Mouse (Mus musculus): ENCODE measurements around the gene Mef2b. TPM values are rescaled to one million over a fixed set of nuclear protein-coding genes. Genes with fewer than 3 reads are reported as not detected.
"Not testable (repeated sequence)": the region's sequence is repeated elsewhere in the genome, so short reads cannot be mapped to it uniquely, and the experiment has no call there.

The Mef2b gene
- polyA plus RNA-seq, 1 experiment from 2014 or later: 0.21 TPM

- peak within 1 kb of the TSS; percentile 63 for H3K4me3 ChIP-seq (ENCODE audit: low read depth, low read length)
- no peaks in the 10 kb centered on the region for H3K36me3 ChIP-seq (ENCODE audit: control insufficient read depth, insufficient read depth, low read length)
- no peaks in the 10 kb centered on the region for H3K9me3 ChIP-seq (replicated peaks; ENCODE audit: control insufficient read depth, low read length)
- H3K27me3 ChIP-seq (ENCODE audit: control insufficient read depth, insufficient read depth, low read length): no peaks in the 10 kb centered on the region; the same call in 1 of the 2 replicates
- peak; percentile 97 for ATAC-seq (replicated peaks; ENCODE audit: insufficient number of reproducible peaks, low FRiP score, low TSS enrichment)
- H3K4me2 ChIP-seq: peak within 1 kb of the TSS; percentile 95
- peak within 1 kb of the TSS; percentile 74 for H3K9ac ChIP-seq (ENCODE audit: low read depth, low read length)
- WGBS (ENCODE audit: insufficient replicate concordance): under 1% methylated on average over 64 of the region's 66 CpGs
- 0 out of 2 replicates have a peak, but pooled peaks cover 9% of the 10 kb centered on the region for H3K4me1 ChIP-seq (ENCODE audit: control insufficient read depth, insufficient read depth, low read length)
- H3K27ac ChIP-seq (ENCODE audit: low read depth, low read length): peak within 1 kb of the TSS; percentile 55
These were observed 72.9 kb downstream of the Mef2b start, which contains the start of gene Slc25a42 for GRCm38 (mm10) chr8:70212112-70213055. TSS of gene Slc25a42 (minus strand) at chr8:70212305.

DNA sequence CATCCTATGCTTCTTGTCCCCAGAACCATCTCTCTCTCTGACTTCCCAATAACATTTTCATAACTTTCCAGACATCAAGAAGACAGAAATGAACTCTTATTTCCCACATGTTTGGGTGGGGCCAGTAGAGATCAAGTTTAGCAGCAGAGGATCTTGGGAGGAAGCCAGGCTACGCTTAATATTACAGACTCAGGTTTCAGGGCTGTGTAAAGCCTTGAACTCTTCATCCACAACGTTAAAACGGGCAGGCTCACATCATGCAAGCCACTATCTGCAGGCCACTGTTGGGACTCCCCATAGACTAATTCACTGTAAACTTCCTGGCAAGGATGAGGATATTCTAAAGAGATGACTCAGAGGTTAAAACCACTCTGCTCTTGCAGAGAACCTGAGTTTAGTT, 74.9 kb downstream of the Mef2b start:
- no peak overlapping the region for H3K9ac ChIP-seq (ENCODE audit: low read depth, low read length)
- no peaks in the 10 kb centered on the region for H3K9me3 ChIP-seq (replicated peaks; ENCODE audit: control insufficient read depth, low read length)
- ATAC-seq (replicated peaks; ENCODE audit: insufficient number of reproducible peaks, low FRiP score, low TSS enrichment): no peak
- no peaks in the 10 kb centered on the region for H3K36me3 ChIP-seq (ENCODE audit: control insufficient read depth, insufficient read depth, low read length)
- no peak overlapping the region for H3K4me3 ChIP-seq (ENCODE audit: low read depth, low read length)
- WGBS (ENCODE audit: insufficient replicate concordance): 65% methylated on average over 3 of the region's 3 CpGs
- H3K27ac ChIP-seq (ENCODE audit: low read depth, low read length): no peak overlapping the region
- H3K27me3 ChIP-seq (ENCODE audit: control insufficient read depth, insufficient read depth, low read length): no peaks in the 10 kb centered on the region; the same call in none of the 2 replicates
- no peak overlapping the region for H3K4me2 ChIP-seq
- 0 out of 2 replicates have a peak, but pooled peaks cover 9% of the 10 kb centered on the region for H3K4me1 ChIP-seq (ENCODE audit: control insufficient read depth, insufficient read depth, low read length)

DNA sequence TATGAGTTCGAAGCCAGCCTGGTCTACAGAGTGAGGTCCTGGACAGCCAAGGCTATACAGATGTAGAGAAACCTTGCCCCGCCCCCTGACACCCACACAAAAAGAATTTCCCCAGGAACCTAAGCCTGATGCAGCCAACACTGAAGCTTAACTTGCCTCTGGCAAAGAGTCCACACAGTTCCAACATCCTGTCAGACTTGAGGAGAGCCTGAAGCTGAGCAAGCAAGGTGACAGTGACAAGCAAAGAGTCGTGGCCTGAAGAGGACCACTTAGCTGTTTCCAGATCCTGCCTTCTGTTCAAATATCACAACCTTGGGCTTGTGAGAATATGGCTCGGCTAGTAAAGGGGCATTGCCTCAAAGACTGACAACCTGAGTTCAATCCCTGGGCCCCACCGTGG, 75.6 kb downstream of the Mef2b start:
- Histone ChIP-seq H3K9me3 (replicated peaks; ENCODE audit: control insufficient read depth, low read length) (no peaks in the 10 kb centered on the region), H3K27ac (ENCODE audit: low read depth, low read length) (no peak overlapping the region), H3K36me3 (ENCODE audit: control insufficient read depth, insufficient read depth, low read length) (no peaks in the 10 kb centered on the region), H3K27me3 (ENCODE audit: control insufficient read depth, insufficient read depth, low read length) (no peaks in the 10 kb centered on the region; the same call in none of the 2 replicates), H3K9ac (ENCODE audit: low read depth, low read length) (no peak overlapping the region), H3K4me2 (no peak overlapping the region), H3K4me1 (ENCODE audit: control insufficient read depth, insufficient read depth, low read length) (0 out of 2 replicates have a peak, but pooled peaks cover 9% of the 10 kb centered on the region), H3K4me3 (ENCODE audit: low read depth, low read length) (no peak overlapping the region)
- WGBS (ENCODE audit: insufficient replicate concordance): 63% methylated on average over 5 of the region's 5 CpGs
- no peak for ATAC-seq (replicated peaks; ENCODE audit: insufficient number of reproducible peaks, low FRiP score, low TSS enrichment)

GRCm38 (mm10) chr8:70216161-70216560, 76.7 kb downstream of the Mef2b start:
- not testable (repeated sequence) for H3K36me3 ChIP-seq (ENCODE audit: control insufficient read depth, insufficient read depth, low read length); ATAC-seq (replicated peaks; ENCODE audit: insufficient number of reproducible peaks, low FRiP score, low TSS enrichment); H3K27me3 ChIP-seq (ENCODE audit: control insufficient read depth, insufficient read depth, low read length); H3K9ac ChIP-seq (ENCODE audit: low read depth, low read length); H3K4me2 ChIP-seq; H3K27ac ChIP-seq (ENCODE audit: low read depth, low read length); H3K9me3 ChIP-seq (replicated peaks; ENCODE audit: control insufficient read depth, low read length); H3K4me3 ChIP-seq (ENCODE audit: low read depth, low read length); H3K4me1 ChIP-seq (ENCODE audit: control insufficient read depth, insufficient read depth, low read length)
- WGBS (ENCODE audit: insufficient replicate concordance): 55% methylated on average over 3 of the region's 3 CpGs

DNA sequence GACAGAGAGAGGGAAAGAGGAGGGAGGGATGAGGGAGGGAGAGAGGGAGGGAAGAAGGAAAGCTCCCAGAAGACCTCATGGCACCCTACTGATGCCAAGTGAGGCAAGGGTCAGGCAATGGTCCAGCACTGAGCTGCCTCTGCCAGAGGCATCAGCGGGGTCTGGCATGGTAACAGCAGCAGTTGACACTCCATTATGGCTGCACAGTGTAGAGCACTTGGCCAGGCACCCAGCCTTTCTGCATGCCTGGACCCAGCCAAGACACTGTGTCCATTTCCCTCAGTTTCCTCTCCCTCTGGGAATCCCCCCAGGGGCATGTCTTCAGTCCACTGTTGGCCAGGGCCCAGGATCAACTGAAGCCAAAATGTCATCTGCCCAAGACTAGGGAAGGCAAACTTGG, 77.1 kb downstream of the Mef2b start:
- no peak for ATAC-seq (replicated peaks; ENCODE audit: insufficient number of reproducible peaks, low FRiP score, low TSS enrichment)
- no peak overlapping the region for H3K27ac ChIP-seq (ENCODE audit: low read depth, low read length)
- no peak overlapping the region for H3K4me3 ChIP-seq (ENCODE audit: low read depth, low read length)
- no peaks in the 10 kb centered on the region; the same call in none of the 2 replicates for H3K27me3 ChIP-seq (ENCODE audit: control insufficient read depth, insufficient read depth, low read length)
- no peaks in the 10 kb centered on the region for H3K36me3 ChIP-seq (ENCODE audit: control insufficient read depth, insufficient read depth, low read length)
- H3K4me2 ChIP-seq: no peak overlapping the region
- H3K4me1 ChIP-seq (ENCODE audit: control insufficient read depth, insufficient read depth, low read length): 0 out of 2 replicates have a peak, but pooled peaks cover 2% of the 10 kb centered on the region
- no peak overlapping the region for H3K9ac ChIP-seq (ENCODE audit: low read depth, low read length)
- no peaks in the 10 kb centered on the region for H3K9me3 ChIP-seq (replicated peaks; ENCODE audit: control insufficient read depth, low read length)
- WGBS (ENCODE audit: insufficient replicate concordance): 69% methylated on average over 1 of the region's 1 CpGs

Small RNA genes within 50 kb of the gene (microRNA-seq; reads per million reads assigned to microRNA genes)
- gene Mir7066 (ENCODE audit: borderline number of aligned reads): not detected

Other genes starting within 250 kb of the Mef2b start
- 1.6 and 1.8 TPM in 2 replicates for gene Tssk6, start 237.5 kb upstream of the Mef2b start, polyA plus RNA-seq (2014; fragmentation: Nextera tagmentation; extraction: Ambion mirVana)
- 270 and 275 TPM in 2 replicates for gene Ndufa13, start 237.2 kb upstream of the Mef2b start, polyA plus RNA-seq (2014; fragmentation: Nextera tagmentation; extraction: Ambion mirVana)
- gene Yjefn3, start 237.0 kb upstream of the Mef2b start, polyA plus RNA-seq (2014; fragmentation: Nextera tagmentation; extraction: Ambion mirVana): 5.5 and 7.0 TPM in 2 replicates
- gene Gatad2a, start 143.3 kb upstream of the Mef2b start, polyA plus RNA-seq (2014; fragmentation: Nextera tagmentation; extraction: Ambion mirVana): 52.9 and 59.0 TPM in 2 replicates
- gene Mau2, start 97.0 kb upstream of the Mef2b start, polyA plus RNA-seq (2014; fragmentation: Nextera tagmentation; extraction: Ambion mirVana): 35.5 and 38.1 TPM in 2 replicates
- gene Sugp1, start 96.9 kb upstream of the Mef2b start, polyA plus RNA-seq (2014; fragmentation: Nextera tagmentation; extraction: Ambion mirVana): 25.1 and 26.1 TPM in 2 replicates
- 1.6 and 2.1 TPM in 2 replicates for gene Tm6sf2, start 66.8 kb upstream of the Mef2b start, polyA plus RNA-seq (2014; fragmentation: Nextera tagmentation; extraction: Ambion mirVana)
- 0.18 and 0.31 TPM in 2 replicates for gene Hapln4, start 56.3 kb upstream of the Mef2b start, polyA plus RNA-seq (2014; fragmentation: Nextera tagmentation; extraction: Ambion mirVana)
- 0.11 and 0.16 TPM in 2 replicates for gene Ncan, start 18.8 kb upstream of the Mef2b start, polyA plus RNA-seq (2014; fragmentation: Nextera tagmentation; extraction: Ambion mirVana)
- 17.0 and 23.4 TPM in 2 replicates for gene Nr2c2ap, start 8.4 kb upstream of the Mef2b start, polyA plus RNA-seq (2014; fragmentation: Nextera tagmentation; extraction: Ambion mirVana)
- 13.2 and 15.1 TPM in 2 replicates for gene Rfxank, start 557 bp upstream of the Mef2b start, polyA plus RNA-seq (2014; fragmentation: Nextera tagmentation; extraction: Ambion mirVana)
- gene Borcs8, start 212 bp upstream of the Mef2b start, polyA plus RNA-seq (2014; fragmentation: Nextera tagmentation; extraction: Ambion mirVana): 45.7 and 46.5 TPM in 2 replicates
- 64.9 and 67.7 TPM in 2 replicates for gene Tmem161a, start 32.6 kb downstream of the Mef2b start, polyA plus RNA-seq (2014; fragmentation: Nextera tagmentation; extraction: Ambion mirVana)
- gene Slc25a42, start 72.6 kb downstream of the Mef2b start, polyA plus RNA-seq (2014; fragmentation: Nextera tagmentation; extraction: Ambion mirVana): 4.8 and 5.2 TPM in 2 replicates
- 23.0 and 26.2 TPM in 2 replicates for gene Sugp2, start 94.5 kb downstream of the Mef2b start, polyA plus RNA-seq (2014; fragmentation: Nextera tagmentation; extraction: Ambion mirVana)
- 17.6 and 17.8 TPM in 2 replicates for gene Armc6, start 94.8 kb downstream of the Mef2b start, polyA plus RNA-seq (2014; fragmentation: Nextera tagmentation; extraction: Ambion mirVana)
- gene Homer3, start 143.1 kb downstream of the Mef2b start, polyA plus RNA-seq (2014; fragmentation: Nextera tagmentation; extraction: Ambion mirVana): 25.5 and 30.0 TPM in 2 replicates
- 36.4 and 37.6 TPM in 2 replicates for gene Ddx49, start 162.8 kb downstream of the Mef2b start, polyA plus RNA-seq (2014; fragmentation: Nextera tagmentation; extraction: Ambion mirVana)
- gene Cope, start 162.8 kb downstream of the Mef2b start, polyA plus RNA-seq (2014; fragmentation: Nextera tagmentation; extraction: Ambion mirVana): 307 and 329 TPM in 2 replicates
- gene Cers1, start 176.1 kb downstream of the Mef2b start, polyA plus RNA-seq (2014; fragmentation: Nextera tagmentation; extraction: Ambion mirVana): 1.4 and 1.5 TPM in 2 replicates
- gene Gdf1, start 190.1 kb downstream of the Mef2b start, polyA plus RNA-seq (2014; fragmentation: Nextera tagmentation; extraction: Ambion mirVana): 1.7 and 1.9 TPM in 2 replicates
- gene Upf1, start 213.6 kb downstream of the Mef2b start, polyA plus RNA-seq (2014; fragmentation: Nextera tagmentation; extraction: Ambion mirVana): 14.0 and 17.2 TPM in 2 replicates
- 1.1 and 2.2 TPM in 2 replicates for gene Comp, start 233.8 kb downstream of the Mef2b start, polyA plus RNA-seq (2014; fragmentation: Nextera tagmentation; extraction: Ambion mirVana)

All from heart, embryonic 11.5 days (tissue).